Mouse (Mus musculus) retina, embryonic 14.5 days (tissue): ENCODE results near the gene Tppp3.

Experiments used
- DNase-seq: peaks from one replicate; pipeline ENCODE4 v3.0.0-alpha.2; 2015; ENCODE audit warnings: low spot score

Gene Tppp3

DNA sequence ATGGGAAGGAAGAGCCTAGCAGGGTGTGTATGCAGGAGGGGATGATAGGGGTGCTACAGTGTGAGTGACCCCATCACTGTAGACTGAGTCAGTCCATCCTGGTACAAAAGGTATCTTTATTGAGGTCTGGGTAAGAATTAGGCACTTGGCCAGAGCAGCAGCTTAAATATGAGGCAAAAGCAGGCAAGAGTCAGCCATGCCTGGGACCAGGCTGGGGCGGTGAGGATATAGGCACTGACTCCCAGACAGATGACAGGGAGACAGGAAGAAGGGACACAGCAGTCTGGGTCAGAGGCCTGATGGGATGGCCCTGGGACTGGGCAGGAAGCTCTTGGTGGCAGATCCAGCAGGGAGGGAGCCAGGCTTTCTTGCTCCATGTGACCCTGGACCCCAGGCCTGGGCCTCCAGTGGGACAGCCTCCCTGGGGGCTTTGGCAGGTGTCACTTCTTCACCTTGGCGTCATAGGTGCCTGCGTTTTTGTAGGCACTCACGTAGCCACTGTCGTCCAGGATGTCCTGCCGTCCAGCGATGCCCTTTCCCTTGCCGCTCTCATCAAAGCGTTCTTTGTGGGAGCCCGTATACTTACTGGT is 3.8 kb downstream of the Tppp3 start:
- DNase-seq, result no peak

- no peak for DNase-seq
Observed at GRCm38 (mm10) chr8:105466700-105467291, 4.5 kb downstream of the Tppp3 start.

DNA sequence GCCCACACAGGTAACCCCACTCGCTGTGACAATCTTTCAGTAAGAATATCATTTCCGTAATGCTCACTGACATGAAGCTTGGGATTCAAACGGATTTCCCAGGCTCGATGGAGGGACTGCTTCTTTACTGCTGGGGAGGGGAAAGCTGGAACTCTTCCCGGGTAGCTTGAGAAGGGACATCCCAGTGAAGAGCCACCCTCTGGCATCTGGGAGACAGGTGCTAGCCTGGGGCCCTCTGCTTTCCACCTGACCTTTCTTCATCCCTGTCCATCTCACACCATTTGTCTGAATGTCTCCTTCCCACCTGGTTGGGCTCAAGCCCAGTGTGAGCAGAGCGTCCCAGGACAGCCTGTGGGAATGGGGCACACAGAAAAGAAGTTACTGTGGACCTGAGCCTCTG is 5.1 kb downstream of the Tppp3 start:
- no peak for DNase-seq

GRCm38 (mm10) chr8:105464595-105464994 is 6.7 kb downstream of the Tppp3 start:
- DNase-seq, result no peak

DNA sequence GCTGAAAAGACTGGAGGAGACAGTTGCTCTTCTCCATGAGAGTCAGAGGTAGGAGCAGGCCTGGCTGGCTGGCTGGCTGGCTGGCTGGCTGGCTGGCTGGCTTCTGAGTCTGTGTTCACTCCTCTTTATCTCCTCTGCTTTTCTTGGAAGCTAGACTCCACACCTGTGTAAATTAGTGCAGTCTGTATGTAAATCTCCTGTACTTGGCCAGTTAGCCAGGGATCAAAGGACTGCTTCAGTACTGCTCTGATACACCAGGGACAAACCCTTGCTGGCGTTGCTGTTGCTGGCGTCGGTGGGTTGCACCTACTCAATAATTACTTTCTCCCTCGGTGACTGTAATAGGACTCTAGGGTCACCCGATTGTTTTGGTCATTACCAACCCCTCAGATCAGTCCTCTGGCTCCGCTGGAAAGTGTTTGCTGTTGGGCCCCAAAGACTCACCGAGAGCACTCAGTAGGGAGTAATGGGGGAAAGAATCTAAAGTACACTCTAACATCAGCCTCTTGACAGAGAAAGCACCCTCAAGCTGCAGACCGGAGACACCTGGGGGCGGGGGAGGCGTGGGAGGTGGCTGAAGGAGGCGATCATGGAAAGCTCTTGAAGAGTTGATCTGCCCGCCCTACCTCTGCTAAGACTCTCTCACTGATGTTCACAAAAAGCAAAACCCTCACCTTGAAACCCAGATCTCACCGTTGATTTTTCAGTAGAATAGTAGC is 10.1 kb downstream of the Tppp3 start:
- no peak for DNase-seq

GRCm38 (mm10) chr8:105455218-105455617 is 16.1 kb downstream of the Tppp3 start:
- DNase-seq, result no peak

GRCm38 (mm10) chr8:105454088-105454487 is 17.2 kb downstream of the Tppp3 start:
- no peak for DNase-seq

DNA sequence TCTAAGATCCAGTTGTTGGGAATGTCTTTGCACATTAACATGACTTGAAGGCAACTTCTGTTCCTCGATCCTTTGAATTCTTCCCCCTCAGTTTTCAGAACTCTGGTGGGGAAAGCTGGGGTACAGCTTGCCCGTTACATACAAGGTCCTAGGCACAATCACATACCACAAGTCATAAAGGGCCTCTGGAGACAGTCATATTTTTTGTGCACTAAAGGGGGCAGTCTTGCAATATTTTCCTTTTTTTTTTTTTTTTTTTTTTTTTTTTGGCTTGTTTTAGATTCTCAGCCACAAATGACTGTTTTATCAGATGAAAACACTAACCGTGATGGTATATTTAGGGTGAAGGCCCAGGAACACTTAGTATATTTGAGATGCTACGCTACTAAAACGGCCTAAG is 18.0 kb downstream of the Tppp3 start:
- no peak for DNase-seq

GRCm38 (mm10) chr8:105451903-105452603 is 19.3 kb downstream of the Tppp3 start:
- no peak for DNase-seq

GRCm38 (mm10) chr8:105450977-105451376 is 20.3 kb downstream of the Tppp3 start:
- DNase-seq, result no peak

DNA sequence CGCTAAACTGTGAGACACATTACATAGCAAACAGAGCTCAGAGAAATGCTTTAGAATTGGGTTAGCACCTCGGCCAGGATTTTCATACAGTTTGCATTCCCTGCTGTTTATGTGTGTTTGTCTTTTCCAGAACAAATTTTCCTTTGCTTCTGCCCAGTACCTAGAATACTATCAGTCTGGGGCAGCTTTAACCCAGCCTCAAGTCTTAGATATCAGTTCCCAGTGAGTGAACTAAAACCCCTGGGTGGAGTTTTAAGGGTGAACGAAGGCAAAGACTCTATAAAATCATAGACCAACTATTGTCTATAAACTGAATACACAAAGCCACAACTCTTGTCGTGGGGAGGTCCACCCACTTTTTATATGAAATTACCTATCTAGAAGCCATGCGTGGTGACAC is 22.7 kb downstream of the Tppp3 start:
- DNase-seq, result no peak

- DNase-seq, result no peak
Observed at GRCm38 (mm10) chr8:105448188-105448587, 23.1 kb downstream of the Tppp3 start.

- DNase-seq, result peak; percentile 69
Observed at GRCm38 (mm10) chr8:105446127-105446552, 25.2 kb downstream of the Tppp3 start.

- peak; percentile 63 for DNase-seq
Observed at GRCm38 (mm10) chr8:105445296-105446126, 25.8 kb downstream of the Tppp3 start.

GRCm38 (mm10) chr8:105442661-105443060 is 28.7 kb downstream of the Tppp3 start:
- DNase-seq, result no peak

DNA sequence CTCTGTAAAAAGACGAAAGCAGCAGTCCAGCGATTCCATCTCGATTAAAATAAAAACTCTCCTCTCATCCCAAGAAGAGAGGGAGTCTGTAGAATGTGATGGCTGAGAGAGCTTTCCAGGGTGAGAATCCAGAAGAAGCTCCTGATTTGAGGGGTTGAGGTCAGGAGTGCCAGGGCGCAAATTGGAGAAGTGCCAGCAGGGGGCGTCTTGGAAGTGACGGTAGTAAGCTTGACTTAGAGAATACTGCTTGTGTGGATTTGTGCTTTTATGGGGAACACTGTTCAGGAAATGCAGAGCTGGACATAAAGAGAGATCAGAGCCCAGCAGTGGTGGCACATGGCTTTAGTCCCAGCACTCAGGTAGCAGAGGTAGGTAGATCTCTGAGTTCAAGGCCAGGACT is 29.9 kb downstream of the Tppp3 start:
- DNase-seq, result peak; percentile 87

DNA sequence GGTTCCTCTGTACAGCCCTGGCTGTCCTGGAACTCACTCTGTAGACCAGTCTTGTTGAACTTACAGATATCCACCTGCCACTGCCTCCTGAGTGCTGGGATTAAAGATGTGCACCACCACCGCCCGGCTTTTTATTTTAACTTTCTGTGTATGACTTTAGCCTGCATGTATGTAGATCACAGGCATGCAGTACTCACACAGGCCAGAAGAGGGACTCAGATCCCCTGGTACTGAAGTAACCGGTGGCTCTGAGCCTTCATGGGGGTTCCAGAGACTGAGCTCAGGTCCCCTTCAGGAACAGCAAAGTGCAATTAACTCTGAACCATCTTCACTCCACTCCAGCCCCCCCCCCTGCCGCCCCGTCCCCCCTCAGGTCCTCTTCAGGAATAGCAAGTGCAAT is 32.5 kb downstream of the Tppp3 start:
- peak; percentile 78 for DNase-seq

- no peak for DNase-seq
Observed at GRCm38 (mm10) chr8:105437078-105437748, 34.1 kb downstream of the Tppp3 start.

GRCm38 (mm10) chr8:105436218-105436617 is 35.1 kb downstream of the Tppp3 start:
- DNase-seq, result no peak

DNA sequence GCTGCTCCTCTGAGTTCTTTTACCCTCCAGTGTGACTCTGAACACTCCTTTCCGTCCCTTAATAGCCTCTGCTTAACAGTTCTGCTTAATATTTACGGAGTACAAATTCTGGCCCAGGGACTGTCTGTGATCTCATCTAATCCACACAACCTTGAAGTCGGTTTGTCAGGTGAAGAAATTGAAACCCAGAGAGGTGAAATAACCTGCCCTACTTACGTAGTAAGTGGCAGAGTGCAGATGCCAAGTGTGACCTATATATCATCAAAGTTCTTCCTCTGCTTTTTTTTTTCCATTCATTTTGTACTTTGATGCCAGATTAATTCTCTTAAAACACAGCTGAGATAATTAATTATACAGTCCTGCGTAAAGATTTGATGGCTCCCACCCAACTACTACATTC is 37.2 kb downstream of the Tppp3 start:
- no peak for DNase-seq

DNA sequence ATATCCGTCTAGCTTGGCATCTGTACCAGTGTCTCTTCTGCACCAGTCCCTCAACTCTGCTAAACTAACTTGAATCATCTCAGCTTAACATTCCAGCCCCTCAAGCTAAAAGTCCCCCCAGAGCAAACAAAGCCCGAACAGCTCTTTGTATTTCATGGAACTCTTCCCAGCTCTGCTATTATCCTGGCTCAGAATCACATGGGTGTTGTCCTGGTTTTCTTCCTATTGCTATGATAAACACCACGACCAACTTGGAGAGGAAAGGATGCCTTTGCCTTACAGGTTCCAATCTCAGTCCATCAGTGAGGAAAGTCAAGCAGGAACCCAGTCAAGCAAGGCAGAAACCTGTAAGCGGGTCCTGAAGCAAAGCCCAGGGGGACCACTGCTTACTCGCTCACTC is 37.8 kb downstream of the Tppp3 start:
- no peak for DNase-seq
